Mouse (Mus musculus) kidney, embryonic 14.5 days (tissue): ENCODE results near the gene Cyba. TPM values are rescaled to one million over a fixed set of nuclear protein-coding genes. Genes with fewer than 3 reads are reported as not detected.

Experiments
- ATAC-seq: fragments of 200-750 bp; cut with Nextera tagmentation; 2 replicates; pipeline ENCODE4 v1.8.0; 2017; ENCODE audit warnings: moderate number of reproducible peaks, mild to moderate bottlenecking, moderate TSS enrichment, moderate library complexity; ENCODE audit not compliant: low FRiP score, low TSS enrichment
- H3K27ac ChIP-seq: fragments of 300-500 bp; sonication (generic); 2 replicates; pipeline ENCODE4 v1.5.1; 2014; ENCODE audit warnings: low read depth, mild to moderate bottlenecking, low read length, moderate library complexity, mixed read lengths
- H3K27me3 ChIP-seq: fragments of 300-500 bp; sonication (generic); 2 replicates; pipeline ENCODE4 v1.6.1; 2014; ENCODE audit warnings: mild to moderate bottlenecking, low read length; ENCODE audit not compliant: control insufficient read depth, insufficient read depth
- H3K36me3 ChIP-seq: fragments of 300-500 bp; sonication (generic); 2 replicates; pipeline ENCODE4 v1.6.1; 2014; ENCODE audit warnings: low read length, mixed read lengths; ENCODE audit not compliant: control insufficient read depth, insufficient read depth
- H3K4me1 ChIP-seq: fragments of 300-500 bp; sonication (generic); 2 replicates; pipeline ENCODE4 v1.6.1; 2014; ENCODE audit warnings: low read length, mixed read lengths; ENCODE audit not compliant: control insufficient read depth, insufficient read depth
- H3K4me2 ChIP-seq: fragments of 300-500 bp; sonication (generic); replicated peaks from 2 replicates; pipeline ENCODE4 v1.6.1; 2014; ENCODE audit warnings: low read depth, mild to moderate bottlenecking, low read length
- H3K4me3 ChIP-seq: fragments of 300-500 bp; sonication (generic); 2 replicates; pipeline ENCODE4 v1.5.1; 2014; ENCODE audit warnings: mild to moderate bottlenecking, low read length
- H3K9ac ChIP-seq: fragments of 300-500 bp; sonication (generic); 2 replicates; pipeline ENCODE4 v1.6.1; 2014; ENCODE audit warnings: low read depth, mild to moderate bottlenecking, low read length, moderate library complexity
- H3K9me3 ChIP-seq: fragments of 300-500 bp; sonication (generic); 2 replicates; pipeline ENCODE4 v1.6.1; 2016; ENCODE audit warnings: low read length; ENCODE audit not compliant: control insufficient read depth
- WGBS: fragments of 180-500 bp; shearing (Covaris S2); extraction: QIAGEN DNeasy Blood & Tissue Kit; methylation state at CpG from one replicate; pipeline ENCODE4 v1.1.7; 2014; 5-methylcytosine and 5-hydroxymethylcytosine counted together
- polyA plus RNA-seq: library from polyadenylated mRNA; unstranded; fragments of >200 nt; fragmentation: Nextera tagmentation; extraction: Ambion mirVana; gene quantifications from 2 replicates; pipeline ENCODE4 v1.2.1, GENCODE M21; 2014

The Cyba gene
- polyA plus RNA-seq, 1 experiment from 2014 or later = 216 TPM

DNA sequence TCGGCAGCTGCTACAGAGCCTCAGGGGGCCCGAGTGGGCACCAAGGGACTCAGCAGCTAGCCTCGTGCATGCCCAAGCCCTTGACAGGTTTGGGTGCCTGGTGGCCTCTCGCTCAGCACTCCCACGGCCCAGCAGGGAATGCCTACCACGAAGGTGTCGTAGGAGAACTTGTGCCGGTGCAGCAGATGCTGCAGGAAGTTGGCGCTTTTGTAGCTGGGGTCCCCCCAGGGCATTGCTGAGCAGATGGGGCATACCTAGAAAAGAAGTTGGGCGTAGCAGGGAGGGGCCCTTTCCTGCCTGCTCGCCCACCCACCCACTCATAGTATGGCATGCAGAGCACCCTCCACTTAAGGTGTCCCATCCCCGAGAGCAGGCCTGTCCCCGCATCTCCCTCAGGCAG is 35.1 kb upstream of the Cyba start:
- no peaks in the 10 kb centered on the region for H3K27me3 ChIP-seq
- no peaks in the 10 kb centered on the region for H3K9me3 ChIP-seq
- no peak overlapping the region for H3K4me3 ChIP-seq
- no peaks in the 10 kb centered on the region for H3K4me1 ChIP-seq
- ATAC-seq = no peak
- no peak overlapping the region for H3K9ac ChIP-seq
- WGBS = 93% methylated on average over 13 of the region's 13 CpGs
- H3K4me2 ChIP-seq = no peak overlapping the region
- no peak overlapping the region for H3K27ac ChIP-seq
- peaks cover 36% of the 10 kb centered on the region for H3K36me3 ChIP-seq

DNA sequence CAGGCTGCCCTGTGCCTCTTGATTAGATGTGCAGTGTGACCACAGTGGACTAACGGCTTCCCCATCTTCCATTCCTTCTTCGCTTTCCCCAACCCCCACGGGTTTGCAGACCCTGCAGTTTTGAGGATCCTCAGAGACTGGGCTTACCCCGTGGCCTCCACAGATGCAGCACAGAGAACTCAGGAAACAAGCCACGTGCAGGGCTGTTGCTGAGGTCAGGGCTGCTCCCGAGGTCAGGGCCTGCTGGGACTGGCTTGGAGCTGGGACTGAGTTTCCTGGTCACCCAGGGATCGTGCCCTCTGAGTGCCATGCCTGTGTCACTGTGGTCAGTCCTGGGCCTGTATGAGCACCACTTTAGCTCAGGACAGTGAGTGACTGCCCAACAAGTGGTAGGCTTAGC is 32.3 kb upstream of the Cyba start:
- H3K4me2 ChIP-seq = no peak overlapping the region
- peaks cover 28% of the 10 kb centered on the region for H3K36me3 ChIP-seq
- ATAC-seq = no peak
- 60% methylated on average over 7 of the region's 7 CpGs for WGBS
- no peak overlapping the region for H3K9ac ChIP-seq
- no peaks in the 10 kb centered on the region for H3K9me3 ChIP-seq
- peaks cover 9% of the 10 kb centered on the region; the same call in 1 of the 2 replicates for H3K4me1 ChIP-seq
- no peak overlapping the region for H3K4me3 ChIP-seq
- no peak overlapping the region for H3K27ac ChIP-seq
- H3K27me3 ChIP-seq = peaks cover 12% of the 10 kb centered on the region

DNA sequence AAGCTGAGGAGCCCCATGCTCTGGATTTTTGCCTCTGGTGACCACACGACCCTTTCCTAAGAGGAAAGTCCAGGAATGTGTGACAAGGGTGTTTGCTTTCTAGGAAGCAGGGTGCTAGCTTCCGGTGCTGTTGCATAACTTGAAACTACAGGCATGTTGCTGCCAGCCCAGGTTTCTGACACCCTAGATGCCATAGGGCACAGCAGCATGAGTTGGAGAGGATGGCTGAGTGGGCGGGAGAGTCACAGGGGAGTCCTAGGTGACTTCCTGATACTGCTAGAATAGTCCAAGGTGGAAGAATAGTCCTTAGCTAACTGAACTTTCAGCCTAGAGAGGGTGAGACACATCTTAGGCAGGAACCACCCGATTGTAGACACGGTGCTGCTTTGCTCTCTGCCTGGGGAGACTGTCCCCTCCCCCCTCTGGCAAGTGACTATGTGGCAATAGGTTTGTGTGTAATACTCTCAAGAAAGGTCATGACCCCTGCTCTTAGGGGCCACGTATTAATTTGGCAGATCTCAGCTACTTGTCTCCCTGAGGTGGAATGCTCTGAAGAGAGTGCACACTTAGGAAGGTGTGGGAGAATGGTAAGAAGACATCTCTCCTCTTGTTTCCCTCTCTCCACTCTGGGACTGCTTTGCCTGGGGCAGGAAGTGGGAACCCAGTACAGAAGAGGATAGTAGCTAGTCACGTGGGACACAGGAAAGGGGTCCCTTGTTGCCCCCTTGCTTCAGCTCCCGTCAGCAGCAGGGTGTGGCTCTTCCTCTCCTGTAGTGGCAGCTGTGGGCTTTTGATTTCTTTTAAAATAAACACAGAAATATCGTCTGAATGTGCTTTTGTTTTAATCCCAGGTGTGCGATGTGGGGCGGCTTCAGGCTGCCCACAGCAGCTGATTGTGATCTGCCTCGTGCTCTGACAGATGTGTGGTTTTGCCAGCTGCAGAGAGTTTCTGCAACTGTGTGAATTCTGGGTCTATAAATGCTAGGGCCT is 31.2 kb upstream of the Cyba start:
- Histone ChIP-seq H3K4me1 (peaks cover 9% of the 10 kb centered on the region; the same call in 1 of the 2 replicates), H3K9ac (no peak overlapping the region), H3K27ac (no peak overlapping the region), H3K36me3 (peaks cover 21% of the 10 kb centered on the region), H3K27me3 (peaks cover 21% of the 10 kb centered on the region), H3K9me3 (no peaks in the 10 kb centered on the region), H3K4me3 (no peak overlapping the region), H3K4me2 (no peak overlapping the region)
- WGBS = 60% methylated on average over 12 of the region's 12 CpGs
- ATAC-seq = no peak

DNA sequence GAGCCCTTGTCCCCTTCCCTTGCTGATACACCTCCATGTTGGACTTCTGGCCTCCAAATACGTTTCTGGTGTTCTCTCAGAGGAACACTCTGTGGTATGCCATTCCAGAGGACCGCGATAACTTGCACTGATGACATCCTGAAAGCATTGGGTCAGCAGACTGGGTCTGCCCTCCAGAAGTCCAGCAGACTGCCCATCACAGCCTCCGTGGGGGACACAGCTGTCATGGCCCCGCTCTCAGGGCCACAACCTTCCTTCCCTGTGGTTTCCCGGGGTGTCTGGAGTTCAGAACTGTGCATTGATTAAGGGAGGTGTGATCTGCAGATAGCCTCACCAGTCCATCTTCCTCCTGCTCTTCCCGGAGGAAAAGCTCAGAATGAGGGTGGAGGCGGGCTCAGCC is 29.8 kb upstream of the Cyba start:
- Histone ChIP-seq H3K9me3 (no peaks in the 10 kb centered on the region), H3K36me3 (peaks cover 10% of the 10 kb centered on the region), H3K4me1 (peaks cover 9% of the 10 kb centered on the region; the same call in 1 of the 2 replicates), H3K27me3 (peaks cover 26% of the 10 kb centered on the region), H3K4me3 (no peak overlapping the region), H3K4me2 (no peak overlapping the region), H3K27ac (no peak overlapping the region), H3K9ac (no peak overlapping the region)
- no peak for ATAC-seq
- WGBS = 71% methylated on average over 8 of the region's 8 CpGs

DNA sequence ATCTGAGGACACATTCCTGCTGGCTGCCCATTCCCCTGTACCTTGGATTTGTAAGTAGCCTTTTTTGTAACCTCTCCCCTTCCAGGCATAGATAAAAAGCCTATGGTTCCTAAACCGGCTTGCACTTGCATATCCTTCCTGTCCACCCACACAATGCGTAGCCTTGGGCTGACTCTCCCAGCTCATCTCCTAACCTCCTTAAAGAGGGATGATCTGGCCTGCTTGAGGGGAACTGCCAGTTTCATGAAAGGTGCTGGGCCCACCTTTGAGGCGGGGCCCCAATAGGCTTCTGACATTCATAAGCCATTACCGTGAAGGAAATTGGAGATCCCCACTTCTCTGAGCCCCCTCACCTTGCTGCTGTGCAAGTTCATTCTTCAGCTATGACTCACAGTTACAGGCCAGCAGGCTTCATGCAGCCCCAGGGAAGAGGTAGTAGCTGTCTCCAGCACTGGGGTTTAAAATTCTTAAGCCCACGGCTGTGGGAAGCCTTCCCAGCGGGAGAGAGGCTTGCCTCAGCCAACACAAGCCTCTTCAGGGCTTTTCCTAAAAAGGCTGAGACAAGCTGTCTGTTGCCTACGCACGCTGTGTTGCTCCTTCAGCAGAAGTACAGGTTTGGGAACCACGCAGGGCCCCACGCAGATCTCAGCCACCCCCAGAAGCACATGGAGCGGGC is 28.9 kb upstream of the Cyba start:
- Histone ChIP-seq H3K27me3 (peaks cover 30% of the 10 kb centered on the region), H3K27ac (no peak overlapping the region), H3K4me1 (peaks cover 9% of the 10 kb centered on the region; the same call in 1 of the 2 replicates), H3K9me3 (no peaks in the 10 kb centered on the region), H3K36me3 (peaks cover under 1% of the 10 kb centered on the region), H3K4me2 (no peak overlapping the region), H3K9ac (no peak overlapping the region), H3K4me3 (no peak overlapping the region)
- 67% methylated on average over 11 of the region's 11 CpGs for WGBS
- ATAC-seq = no peak

DNA sequence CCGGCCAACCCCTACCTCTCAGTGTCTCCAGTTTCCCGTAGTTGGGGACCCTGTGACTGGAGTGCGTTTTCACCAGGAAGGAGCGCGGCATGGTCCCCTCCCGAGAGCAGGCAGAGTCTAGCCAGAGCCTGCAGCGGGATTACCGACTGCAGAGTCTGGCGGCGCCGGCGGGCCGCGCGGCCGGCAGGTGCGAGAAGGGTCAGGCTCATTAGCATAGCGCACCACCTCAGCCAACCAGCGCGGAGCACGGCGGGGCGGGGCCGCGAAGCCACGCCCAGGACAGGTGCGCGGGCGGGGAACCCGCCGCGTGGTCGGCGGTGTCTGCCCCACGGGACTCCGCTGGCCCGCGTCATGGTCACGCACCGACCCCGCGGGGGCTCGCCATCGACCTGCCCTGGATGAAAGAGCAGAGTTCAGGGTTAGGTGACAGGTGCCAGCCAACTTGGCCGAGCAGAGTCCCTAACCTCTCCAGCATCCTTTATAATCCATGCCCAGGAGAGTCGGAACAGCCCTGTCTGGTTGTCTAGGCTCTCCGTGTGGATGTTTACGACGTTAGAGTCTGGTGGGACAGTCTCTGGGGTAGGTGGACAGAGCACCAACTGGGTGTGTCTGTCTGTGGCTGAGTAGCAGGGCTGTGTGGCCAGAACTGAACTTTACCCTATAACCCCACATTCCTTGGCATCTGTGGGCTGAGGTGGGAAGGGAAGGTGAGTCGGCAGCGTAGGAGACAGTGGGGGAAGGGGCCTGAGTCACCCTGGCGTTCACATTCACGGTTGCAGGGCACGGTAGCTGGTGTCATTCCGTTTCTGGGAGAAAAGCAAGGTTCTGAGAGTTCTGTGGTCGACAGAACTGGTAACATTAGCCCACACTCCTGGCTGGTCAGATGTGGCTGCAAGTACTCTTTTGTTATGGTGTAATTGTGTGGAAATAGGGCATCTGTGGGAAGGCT is 28.1 kb upstream of the Cyba start, which contains the start of gene Snai3:
TSS of gene Snai3 (minus strand) at position 210 of the 949 bp plus-strand sequence.
- Histone ChIP-seq H3K9me3 (no peaks in the 10 kb centered on the region), H3K27me3 (peaks cover 30% of the 10 kb centered on the region), H3K4me2 (peak within 1 kb of the TSS; percentile 71), H3K36me3 (no peaks in the 10 kb centered on the region; the same call in 1 of the 2 replicates), H3K4me1 (peaks cover 9% of the 10 kb centered on the region; the same call in 1 of the 2 replicates), H3K27ac (no peak within 1 kb of the TSS), H3K4me3 (peak within 1 kb of the TSS; percentile 37), H3K9ac (peak within 1 kb of the TSS; percentile 42; the same call in 1 of the 2 replicates)
- 3% methylated on average over 56 of the region's 56 CpGs for WGBS
- ATAC-seq = peak; percentile 87

DNA sequence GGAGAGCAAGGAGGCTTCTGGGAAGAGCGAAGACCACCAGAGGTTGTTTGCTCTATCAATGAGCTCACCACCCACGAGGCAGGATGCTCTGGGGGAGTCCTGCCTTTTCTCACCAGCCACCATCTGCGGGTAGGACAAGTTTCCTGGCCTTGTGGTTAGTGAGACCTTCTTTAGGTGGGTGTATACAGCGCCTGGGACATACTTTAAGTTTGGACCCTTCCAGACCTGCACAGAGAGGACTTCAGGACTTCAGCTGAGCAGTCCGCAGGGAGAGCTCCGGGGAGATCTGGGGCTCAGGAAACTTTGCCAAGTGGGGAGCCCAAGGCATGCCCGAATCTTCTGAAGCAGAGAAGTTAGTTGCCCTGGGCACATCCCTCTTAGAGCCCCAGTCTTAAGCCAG is 27.3 kb upstream of the Cyba start:
- Histone ChIP-seq H3K4me3 (peak overlapping the region; percentile 37), H3K4me1 (peaks cover 9% of the 10 kb centered on the region; the same call in 1 of the 2 replicates), H3K27me3 (peaks cover 30% of the 10 kb centered on the region), H3K36me3 (no peaks in the 10 kb centered on the region), H3K27ac (no peak overlapping the region), H3K4me2 (peak overlapping the region; percentile 71), H3K9me3 (no peaks in the 10 kb centered on the region), H3K9ac (0 out of 2 replicates have a peak overlapping the region, but pooled peaks have one; percentile 42)
- no peak for ATAC-seq
- WGBS = 29% methylated on average over 7 of the region's 7 CpGs

DNA sequence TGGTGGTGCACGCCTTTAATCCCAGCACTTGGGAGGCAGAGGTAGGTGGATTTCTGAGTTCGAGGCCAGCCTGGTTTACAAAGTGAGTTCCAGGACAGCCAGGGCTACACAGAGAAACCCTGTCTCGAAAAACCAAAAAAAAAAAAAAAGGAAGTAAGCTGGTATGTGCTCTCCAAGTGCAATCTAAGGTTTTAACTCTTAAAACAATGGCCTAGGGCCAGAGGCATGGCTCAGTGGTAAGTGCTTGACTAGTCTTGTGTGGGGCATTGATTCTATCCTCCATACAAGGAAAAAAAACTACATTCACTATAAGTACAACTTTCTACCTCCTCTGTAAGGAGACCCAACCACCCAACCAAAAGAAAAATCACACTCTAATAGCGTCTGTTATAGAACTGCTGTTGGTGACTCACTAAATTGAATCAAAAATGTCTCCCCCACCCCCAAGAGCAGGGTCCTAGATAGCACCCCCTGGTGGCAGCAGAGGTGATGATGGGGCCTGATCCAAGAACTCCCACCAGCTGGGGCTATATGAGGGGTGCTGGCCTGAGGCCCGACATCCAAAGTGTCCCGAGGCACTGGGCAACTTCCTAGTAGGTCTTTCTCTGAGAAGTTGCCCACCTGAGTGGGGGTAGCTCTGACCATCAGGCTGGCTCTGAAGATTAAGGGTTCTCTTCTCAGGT is 26.6 kb upstream of the Cyba start:
- H3K4me2 ChIP-seq = no peak overlapping the region
- no peaks in the 10 kb centered on the region for H3K9me3 ChIP-seq
- H3K27me3 ChIP-seq = peaks cover 30% of the 10 kb centered on the region
- H3K4me1 ChIP-seq = peaks cover 9% of the 10 kb centered on the region; the same call in 1 of the 2 replicates
- H3K9ac ChIP-seq = no peak overlapping the region
- 53% methylated on average over 5 of the region's 6 CpGs for WGBS
- no peak overlapping the region for H3K27ac ChIP-seq
- H3K36me3 ChIP-seq = no peaks in the 10 kb centered on the region
- no peak for ATAC-seq
- H3K4me3 ChIP-seq = no peak overlapping the region
